Mouse (Mus musculus) mouse trophoblast stem cell (cell line): Measurements from ENCODE around the gene Ifitm10.

Source experiments
- in situ Hi-C, 2 experiments: fragments of 300-500 bp; cut with MseI, MboI; formaldehyde crosslinking; loops; 2 replicates in 1 of 2; 3 replicates in 1 of 2; pipeline ENCODE4 v1.15.1; 2025

Gene Ifitm10

GRCm38 (mm10) chr7:142391108-142391507 is 17.6 kb upstream of the Ifitm10 start:
- in situ Hi-C loops = no loop called here

- in situ Hi-C loops = no loop called here
Observed at GRCm38 (mm10) chr7:142389961-142390650, 16.6 kb upstream of the Ifitm10 start.

GRCm38 (mm10) chr7:142388740-142389139 is 15.2 kb upstream of the Ifitm10 start:
- in situ Hi-C loops = no loop called here

GRCm38 (mm10) chr7:142388198-142388597 is 14.6 kb upstream of the Ifitm10 start:
- in situ Hi-C loops = no loop called here

GRCm38 (mm10) chr7:142387419-142388148 is 14.0 kb upstream of the Ifitm10 start, which contains the start of gene Ctsd:
Gene Ctsd (minus strand): TSS chr7:142388038.
- in situ Hi-C loops = no loop called here

GRCm38 (mm10) chr7:142386621-142387201 is 13.2 kb upstream of the Ifitm10 start:
- in situ Hi-C loops = no loop called here

- in situ Hi-C loops = no loop called here
Observed at GRCm38 (mm10) chr7:142385742-142386403, 12.3 kb upstream of the Ifitm10 start.

- in situ Hi-C loops = no loop called here
Observed at GRCm38 (mm10) chr7:142384306-142384705, 10.8 kb upstream of the Ifitm10 start.

GRCm38 (mm10) chr7:142382567-142382966 is 9.0 kb upstream of the Ifitm10 start, which contains the start of gene Gm49369:
Gene Gm49369 (minus strand): TSS chr7:142382667.
- in situ Hi-C loops = no loop called here

- in situ Hi-C loops = no loop called here
Observed at GRCm38 (mm10) chr7:142381175-142381574, 7.6 kb upstream of the Ifitm10 start.

- in situ Hi-C loops = no loop called here
Observed at GRCm38 (mm10) chr7:142379186-142379585, 5.6 kb upstream of the Ifitm10 start.

- in situ Hi-C loops = no loop called here
Observed at GRCm38 (mm10) chr7:142377233-142377925, 3.8 kb upstream of the Ifitm10 start.

GRCm38 (mm10) chr7:142376096-142376495 is 2.5 kb upstream of the Ifitm10 start:
- in situ Hi-C loops = no loop called here

GRCm38 (mm10) chr7:142375261-142375724 is 1.7 kb upstream of the Ifitm10 start:
- in situ Hi-C loops = no loop called here

- in situ Hi-C loops = no loop called here
Observed at GRCm38 (mm10) chr7:142374413-142375015, 961 bp upstream of the Ifitm10 start.

- in situ Hi-C loops = no loop called here
Observed at GRCm38 (mm10) chr7:142373039-142373438, 514 bp downstream of the Ifitm10 start.

- in situ Hi-C loops = no loop called here
Observed at GRCm38 (mm10) chr7:142371768-142372661, 1.5 kb downstream of the Ifitm10 start.

- in situ Hi-C loops = no loop called here
Observed at GRCm38 (mm10) chr7:142371398-142371767, 2.2 kb downstream of the Ifitm10 start.

GRCm38 (mm10) chr7:142370937-142371336 is 2.6 kb downstream of the Ifitm10 start:
- in situ Hi-C loops = no loop called here

GRCm38 (mm10) chr7:142369820-142370219 is 3.7 kb downstream of the Ifitm10 start:
- in situ Hi-C loops = no loop called here
